Mouse (Mus musculus): ENCODE measurements around the gene Pitpnm1. TPM values are rescaled to one million over a fixed set of nuclear protein-coding genes. Genes with fewer than 3 reads are reported as not detected.

The Pitpnm1 gene
- polyA plus RNA-seq (2017; shearing (Covaris generic)): 253 TPM

GRCm38 (mm10) chr19:4099837-4100717 lies at the start of gene Pitpnm1:
Gene Pitpnm1, plus strand, starts transcription at chr19:4099998.

GRCm38 (mm10) chr19:4059069-4059740 lies 40.6 kb upstream of the Pitpnm1 start, which contains the start of gene Gstp3:
Gene Gstp3, minus strand, starts transcription at chr19:4059569.

GRCm38 (mm10) chr19:4081394-4081793 lies 18.4 kb upstream of the Pitpnm1 start, which contains the start of gene Cabp2:
Gene Cabp2, plus strand, starts transcription at chr19:4081578.

GRCm38 (mm10) chr19:4096642-4097440 lies 3.0 kb upstream of the Pitpnm1 start, which contains the start of gene Cdk2ap2:
Gene Cdk2ap2, plus strand, starts transcription at chr19:4097182.

GRCm38 (mm10) chr19:4125741-4126696 lies 26.2 kb downstream of the Pitpnm1 start, which contains the start of gene Aip:
Gene Aip, minus strand, starts transcription at chr19:4125858.

GRCm38 (mm10) chr19:4139446-4139845 lies 39.6 kb downstream of the Pitpnm1 start, which contains the start of gene Gpr152:
Gene Gpr152, plus strand, starts transcription at chr19:4139787.

GRCm38 (mm10) chr19:4143759-4144268 lies 44.0 kb downstream of the Pitpnm1 start, which contains the start of gene Cabp4:
Gene Cabp4, minus strand, starts transcription at chr19:4144033.

GRCm38 (mm10) chr19:4148491-4148806 lies 48.7 kb downstream of the Pitpnm1 start, which contains the start of gene Coro1b:
Gene Coro1b, plus strand, starts transcription at chr19:4148619.

GRCm38 (mm10) chr19:4153232-4153654 lies 53.4 kb downstream of the Pitpnm1 start, which contains the start of gene Ptprcap:
Gene Ptprcap, plus strand, starts transcription at chr19:4153604.

GRCm38 (mm10) chr19:4162646-4163542 lies 63.1 kb downstream of the Pitpnm1 start, which contains the start of gene Rps6kb2:
Gene Rps6kb2, minus strand, starts transcription at chr19:4163354.

Other genes starting within 250 kb of the Pitpnm1 start
- 38.9 TPM for gene Chka, start 248.2 kb upstream of the Pitpnm1 start, polyA plus RNA-seq (2017; shearing (Covaris generic))
- 67.3 TPM for gene Tcirg1, start 192.9 kb upstream of the Pitpnm1 start, polyA plus RNA-seq (2017; shearing (Covaris generic))
- 102 TPM for gene Ndufs8, start 187.2 kb upstream of the Pitpnm1 start, polyA plus RNA-seq (2017; shearing (Covaris generic))
- not detected for gene Aldh3b1, start 170.2 kb upstream of the Pitpnm1 start, polyA plus RNA-seq (2017; shearing (Covaris generic))
- 29.4 TPM for gene Unc93b1, start 164.8 kb upstream of the Pitpnm1 start, polyA plus RNA-seq (2017; shearing (Covaris generic))
- not detected for gene Aldh3b3, start 141.4 kb upstream of the Pitpnm1 start, polyA plus RNA-seq (2017; shearing (Covaris generic))
- gene Aldh3b2, start 127.7 kb upstream of the Pitpnm1 start, polyA plus RNA-seq (2017; shearing (Covaris generic)): not detected
- not detected for gene Acy3, start 113.4 kb upstream of the Pitpnm1 start, polyA plus RNA-seq (2017; shearing (Covaris generic))
- not detected for gene Tbx10, start 107.2 kb upstream of the Pitpnm1 start, polyA plus RNA-seq (2017; shearing (Covaris generic))
- 10.5 TPM for gene Nudt8, start 99.4 kb upstream of the Pitpnm1 start, polyA plus RNA-seq (2017; shearing (Covaris generic))
- 1.0 TPM for gene Gm49405, start 99.4 kb upstream of the Pitpnm1 start, polyA plus RNA-seq (2017; shearing (Covaris generic))
- 2.4 TPM for gene Doc2g, start 96.7 kb upstream of the Pitpnm1 start, polyA plus RNA-seq (2017; shearing (Covaris generic))
- 104 TPM for gene Ndufv1, start 87.2 kb upstream of the Pitpnm1 start, polyA plus RNA-seq (2017; shearing (Covaris generic))
- 355 TPM for gene Gstp1, start 62.0 kb upstream of the Pitpnm1 start, polyA plus RNA-seq (2017; shearing (Covaris generic))
- gene Gstp2, start 54.0 kb upstream of the Pitpnm1 start, polyA plus RNA-seq (2017; shearing (Covaris generic)): 3.3 TPM
- 56.1 TPM for gene Gstp3, start 40.4 kb upstream of the Pitpnm1 start, polyA plus RNA-seq (2017; shearing (Covaris generic))
- not detected for gene Cabp2, start 18.4 kb upstream of the Pitpnm1 start, polyA plus RNA-seq (2017; shearing (Covaris generic))
- 441 TPM for gene Cdk2ap2, start 2.8 kb upstream of the Pitpnm1 start, polyA plus RNA-seq (2017; shearing (Covaris generic))
- gene Aip, start 25.9 kb downstream of the Pitpnm1 start, polyA plus RNA-seq (2017; shearing (Covaris generic)): 150 TPM
- not detected for gene Gpr152, start 39.8 kb downstream of the Pitpnm1 start, polyA plus RNA-seq (2017; shearing (Covaris generic))
- not detected for gene Cabp4, start 44.0 kb downstream of the Pitpnm1 start, polyA plus RNA-seq (2017; shearing (Covaris generic))
- 192 TPM for gene Coro1b, start 48.6 kb downstream of the Pitpnm1 start, polyA plus RNA-seq (2017; shearing (Covaris generic))
- gene Ptprcap, start 53.6 kb downstream of the Pitpnm1 start, polyA plus RNA-seq (2017; shearing (Covaris generic)): 341 TPM
- gene Rps6kb2, start 63.4 kb downstream of the Pitpnm1 start, polyA plus RNA-seq (2017; shearing (Covaris generic)): 46.8 TPM
- 15.2 TPM for gene Carns1, start 75.5 kb downstream of the Pitpnm1 start, polyA plus RNA-seq (2017; shearing (Covaris generic))
- 376 TPM for gene Tbc1d10c, start 91.3 kb downstream of the Pitpnm1 start, polyA plus RNA-seq (2017; shearing (Covaris generic))
- gene Ppp1ca, start 92.1 kb downstream of the Pitpnm1 start, polyA plus RNA-seq (2017; shearing (Covaris generic)): 688 TPM
- gene Rad9a, start 101.7 kb downstream of the Pitpnm1 start, polyA plus RNA-seq (2017; shearing (Covaris generic)): 27.5 TPM
- gene Clcf1, start 114.2 kb downstream of the Pitpnm1 start, polyA plus RNA-seq (2017; shearing (Covaris generic)): 36.7 TPM
- gene AC109138.7, start 114.4 kb downstream of the Pitpnm1 start, polyA plus RNA-seq (2017; shearing (Covaris generic)): not detected
- 62.7 TPM for gene Pold4, start 131.9 kb downstream of the Pitpnm1 start, polyA plus RNA-seq (2017; shearing (Covaris generic))
- 0.67 TPM for gene Ssh3, start 169.2 kb downstream of the Pitpnm1 start, polyA plus RNA-seq (2017; shearing (Covaris generic))
- gene Ankrd13d, start 183.1 kb downstream of the Pitpnm1 start, polyA plus RNA-seq (2017; shearing (Covaris generic)): 8.1 TPM
- 237 TPM for gene Grk2, start 206.2 kb downstream of the Pitpnm1 start, polyA plus RNA-seq (2017; shearing (Covaris generic))

All from effector memory CD4-positive, alpha-beta T cell, adult 5 months (primary cell).